10 mouse cellular contexts compared by ENCODE assay signal in the genomic region with DNA sequence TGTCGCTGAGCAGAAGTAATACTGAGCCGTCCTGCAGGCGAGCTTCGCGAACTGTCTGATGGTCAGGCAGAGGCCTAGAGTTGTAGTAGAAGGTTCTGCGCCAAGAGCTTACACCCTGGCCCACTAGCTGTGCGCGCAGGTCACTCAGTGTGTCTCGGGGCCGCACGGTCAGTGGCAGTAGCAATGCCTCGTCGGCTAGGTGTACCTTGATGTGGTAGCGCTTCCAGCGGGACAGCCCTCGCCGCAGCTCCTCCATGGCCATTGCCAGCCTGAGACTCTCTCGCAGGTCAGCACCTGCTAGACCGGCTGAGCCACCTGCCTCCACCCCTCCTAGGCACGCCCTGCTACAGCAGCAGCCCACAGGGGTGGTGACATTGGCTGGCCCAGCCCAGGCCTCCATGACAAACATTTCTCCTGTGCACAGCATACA. TPM values are rescaled to one million over a fixed set of nuclear protein-coding genes. Genes with fewer than 3 reads are reported as not detected.
A peak's percentile ranks its signal among the peaks of the same experiment; 100 is the strongest.
DNase-seq lines count a peak whose midpoint lies in the region; ATAC-seq lines count a peak whose summit lies in the region.
"Had no signal": no experiment of that assay in that cellular context is flagged by ENCODE, and none has a peak within 500 bp of the region (broad histone marks: within the 10 kb centered on the region; RNA-seq: fewer than 3 reads in every experiment).

Gene Gm20219 (minus strand): TSS at position 266 of the 430 bp plus-strand sequence.

- no peaks in the 10 kb centered on the region for H3K36me3 ChIP-seq in intestine, embryonic 15.5 days
- H3K36me3 ChIP-seq in liver, embryonic 16.5 days (ENCODE audit: control insufficient read depth, insufficient read depth): no peaks in the 10 kb centered on the region

- 0 out of 2 replicates have a peak, but pooled peaks cover 3% of the 10 kb centered on the region for H3K4me1 ChIP-seq in intestine, embryonic 15.5 days (replicated peaks)
- no peaks in the 10 kb centered on the region; the same call in 1 of the 2 replicates for H3K4me1 ChIP-seq in liver, embryonic 16.5 days (ENCODE audit: control insufficient read depth, low read depth, low read length)

- WGBS in intestine, embryonic 15.5 days: 54% methylated on average over 20 of the region's 20 CpGs
- 75% methylated on average over 20 of the region's 20 CpGs for WGBS in liver, embryonic 16.5 days (ENCODE audit: insufficient replicate concordance)

- 0 out of 2 replicates have a peak within 1 kb of the TSS, but pooled peaks have one; percentile 15 for H3K4me3 ChIP-seq in intestine, embryonic 15.5 days (replicated peaks)
- no peak within 1 kb of the TSS for H3K4me3 ChIP-seq in liver, embryonic 16.5 days (ENCODE audit: low read depth, low read length)
- H3K4me3 ChIP-seq: erythroblast, embryonic 14.5 days had no signal

- H3K27ac ChIP-seq in intestine, embryonic 15.5 days: no peak within 1 kb of the TSS
- no peak within 1 kb of the TSS for H3K27ac ChIP-seq in liver, embryonic 16.5 days (ENCODE audit: low read length)

- H3K27me3 ChIP-seq in intestine, embryonic 15.5 days (replicated peaks): no peaks in the 10 kb centered on the region
- no peaks in the 10 kb centered on the region for H3K27me3 ChIP-seq in liver, embryonic 16.5 days (ENCODE audit: control insufficient read depth, insufficient read depth, low read depth, low read length)

- H3K9me3 ChIP-seq in intestine, embryonic 15.5 days: no peaks in the 10 kb centered on the region
- H3K9me3 ChIP-seq in liver, embryonic 16.5 days (replicated peaks; ENCODE audit: control insufficient read depth, low read length): no peaks in the 10 kb centered on the region

- H3K9ac ChIP-seq in intestine, embryonic 15.5 days: no peak within 1 kb of the TSS
- H3K9ac ChIP-seq in liver, embryonic 16.5 days (ENCODE audit: low read depth, low read length): no peak within 1 kb of the TSS

- H3K4me2 ChIP-seq in intestine, embryonic 15.5 days (replicated peaks): peak within 1 kb of the TSS; percentile 47
- H3K4me2 ChIP-seq in liver, embryonic 16.5 days (ENCODE audit: low read depth, low read length): no peak within 1 kb of the TSS

- ATAC-seq in intestine, embryonic 15.5 days: peak; percentile 95
- ATAC-seq in liver, embryonic 16.5 days (ENCODE audit: low read depth): peak; percentile 48

- peak; percentile 46 for DNase-seq in ovary, postnatal 36 days (ENCODE audit: low spot score)
- DNase-seq in ovary, postnatal 14 days (ENCODE audit: low spot score): no peak
- peak; percentile 67 for DNase-seq in urinary bladder, adult 2 months (ENCODE audit: low spot score)
- no peak for DNase-seq in frontal cortex, postnatal 36 days (ENCODE audit: low spot score in 2 of 2)
- no peak for DNase-seq in cerebellum, postnatal 14 days
- no peak for DNase-seq in right cerebral cortex, postnatal 4 days
- DNase-seq: heart, postnatal 36 days had no signal

RNA-seq across cellular contexts. Expression of gene Gm20219, which starts in this region (rescaled TPM):
- 1.3 and 1.4 TPM in 2 replicates for polyA plus RNA-seq in intestine, embryonic 15.5 days (2015; fragmentation: Nextera tagmentation; extraction: Ambion mirVana)
- polyA plus RNA-seq in liver, embryonic 16.5 days (2015; fragmentation: Nextera tagmentation; extraction: Ambion mirVana): 0.12 and 0.24 TPM in 2 replicates
- 15.6 and 22.1 TPM in 2 replicates for polyA plus RNA-seq in urinary bladder, adult 2 months (2012; rRNA removed)

Comparison
In these comparisons a context has a peak if more than half of its experiments do, and no peak if none do; other contexts are left out.
1. DNase-seq: peak in ovary, postnatal 36 days (single experiment) and urinary bladder, adult 2 months (single experiment); none in ovary, postnatal 14 days (single experiment), frontal cortex, postnatal 36 days (0 of 2), cerebellum, postnatal 14 days (0 of 2) and right cerebral cortex, postnatal 4 days (single experiment).
2. Peak in ATAC-seq in liver, embryonic 16.5 days; RNA of the gene not detected or under 1 TPM.